Mouse (Mus musculus): ENCODE measurements around the gene Gm11037. TPM values are rescaled to one million over a fixed set of nuclear protein-coding genes. Genes with fewer than 3 reads are reported as not detected.
A peak's percentile ranks its signal among the peaks of the same experiment; 100 is the strongest.

Gm11037 gene
- polyA plus RNA-seq, 1 experiment from 2014 or later, result not detected

GRCm38 (mm10) chr2:131154036-131154435 is 20.7 kb downstream of the Gm11037 start:
- H3K9me3 ChIP-seq (replicated peaks), result no peaks in the 10 kb centered on the region
- H3K9ac ChIP-seq, result no peak overlapping the region
- H3K4me2 ChIP-seq, result no peak overlapping the region
- H3K27ac ChIP-seq (ENCODE audit: poor library complexity, severe bottlenecking), result no peak overlapping the region
- no peaks in the 10 kb centered on the region for H3K27me3 ChIP-seq (replicated peaks)
- H3K36me3 ChIP-seq, result peaks cover 47% of the 10 kb centered on the region
- peaks cover 31% of the 10 kb centered on the region for H3K4me1 ChIP-seq (replicated peaks)
- H3K4me3 ChIP-seq, result no peak overlapping the region
- no peak for ATAC-seq (ENCODE audit: insufficient number of reproducible peaks, low FRiP score)
- 91% methylated on average over 4 of the region's 4 CpGs for WGBS

- Histone ChIP-seq H3K9ac (no peak overlapping the region), H3K4me2 (no peak overlapping the region), H3K36me3 (peaks cover 23% of the 10 kb centered on the region), H3K27ac (ENCODE audit: poor library complexity, severe bottlenecking) (no peak overlapping the region), H3K9me3 (replicated peaks) (no peaks in the 10 kb centered on the region), H3K27me3 (replicated peaks) (no peaks in the 10 kb centered on the region), H3K4me1 (replicated peaks) (peaks cover 38% of the 10 kb centered on the region), H3K4me3 (no peak overlapping the region)
- WGBS, result 93% methylated on average over 7 of the region's 7 CpGs
- no peak for ATAC-seq (ENCODE audit: insufficient number of reproducible peaks, low FRiP score)
Observed at GRCm38 (mm10) chr2:131156987-131157386, 23.7 kb downstream of the Gm11037 start.

GRCm38 (mm10) chr2:131159491-131159910 is 26.2 kb downstream of the Gm11037 start:
- peak overlapping the region; percentile 79 for H3K4me3 ChIP-seq
- H3K9ac ChIP-seq, result peak overlapping the region; percentile 87
- H3K27me3 ChIP-seq (replicated peaks), result no peaks in the 10 kb centered on the region
- ATAC-seq (ENCODE audit: insufficient number of reproducible peaks, low FRiP score), result peak; percentile 83
- H3K36me3 ChIP-seq, result peaks cover 6% of the 10 kb centered on the region; the same call in 1 of the 2 replicates
- WGBS, result 0% methylated on average over 18 of the region's 18 CpGs
- H3K4me2 ChIP-seq, result peak overlapping the region; percentile 92
- H3K9me3 ChIP-seq (replicated peaks), result 0 out of 2 replicates have a peak, but pooled peaks cover under 1% of the 10 kb centered on the region
- H3K4me1 ChIP-seq (replicated peaks), result peaks cover 30% of the 10 kb centered on the region
- H3K27ac ChIP-seq (ENCODE audit: poor library complexity, severe bottlenecking), result peak overlapping the region; percentile 69

DNA sequence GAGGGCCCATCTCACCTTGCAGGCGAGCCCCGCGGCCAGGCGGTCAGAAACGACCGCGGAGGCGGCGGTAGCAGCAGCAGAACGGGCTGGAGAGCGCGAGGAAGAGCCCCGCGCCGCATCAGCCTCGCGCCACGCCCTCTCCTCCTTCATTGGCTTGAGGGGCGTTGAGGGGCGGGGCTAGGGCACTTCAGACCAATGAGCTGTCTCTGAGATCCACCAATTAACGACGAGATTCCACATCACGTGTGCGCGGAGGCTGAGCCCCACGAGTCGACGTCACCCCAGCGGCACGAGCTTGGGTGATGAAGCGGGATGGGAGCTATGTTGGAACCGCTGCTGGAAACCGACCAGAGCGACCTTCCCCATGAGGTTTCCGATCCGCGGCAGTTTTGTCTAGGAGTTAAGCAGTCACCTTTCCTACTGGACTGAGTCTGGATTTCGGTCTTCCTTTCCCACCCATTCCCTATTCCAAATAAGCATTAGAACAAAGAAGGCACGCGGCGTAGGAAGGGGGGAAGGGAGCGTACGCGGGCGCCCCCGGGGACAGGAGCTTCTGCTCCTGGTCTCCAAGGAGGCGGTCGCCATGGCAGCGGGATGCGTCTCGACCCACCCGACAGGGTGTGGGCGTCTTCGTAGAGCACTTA is 26.8 kb downstream of the Gm11037 start, which contains the start of gene 1700037H04Rik:
TSS of gene 1700037H04Rik (minus strand) at position 144 of the 644 bp plus-strand sequence.
- Histone ChIP-seq H3K4me1 (replicated peaks) (peaks cover 30% of the 10 kb centered on the region), H3K9me3 (replicated peaks) (peaks cover 6% of the 10 kb centered on the region; the same call in 1 of the 2 replicates), H3K27ac (ENCODE audit: poor library complexity, severe bottlenecking) (peak within 1 kb of the TSS; percentile 92), H3K9ac (peak within 1 kb of the TSS; percentile 87), H3K27me3 (replicated peaks) (no peaks in the 10 kb centered on the region), H3K4me3 (peak within 1 kb of the TSS; percentile 79), H3K36me3 (peaks cover 3% of the 10 kb centered on the region; the same call in 1 of the 2 replicates), H3K4me2 (peak within 1 kb of the TSS; percentile 92)
- peak; percentile 97 for ATAC-seq (ENCODE audit: insufficient number of reproducible peaks, low FRiP score)
- WGBS, result under 1% methylated on average over 54 of the region's 54 CpGs

DNA sequence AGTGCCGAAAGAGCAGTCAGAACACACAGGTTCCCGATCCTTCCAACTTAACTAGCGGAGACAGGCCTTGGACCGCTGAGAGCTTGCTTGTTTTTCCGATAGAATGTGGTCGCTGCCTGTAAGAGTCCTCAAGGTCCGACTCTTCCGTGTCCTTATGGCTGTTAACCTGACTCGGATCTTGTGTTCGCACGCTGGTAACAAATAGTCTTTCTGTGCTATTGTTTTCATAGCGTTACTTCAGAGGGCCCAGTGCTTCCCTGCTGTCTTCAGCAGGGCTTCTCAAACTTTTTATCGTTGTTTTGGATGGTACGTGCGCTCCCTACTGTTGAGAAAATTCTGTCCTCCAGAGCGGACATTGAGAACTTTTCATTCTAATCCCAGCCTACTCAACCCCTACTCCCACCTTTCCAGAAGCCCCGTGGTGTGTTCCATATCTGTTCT is 27.4 kb downstream of the Gm11037 start:
- Histone ChIP-seq H3K36me3 (peaks cover 2% of the 10 kb centered on the region; the same call in 1 of the 2 replicates), H3K27ac (ENCODE audit: poor library complexity, severe bottlenecking) (peak overlapping the region; percentile 92), H3K4me3 (peak overlapping the region; percentile 79), H3K9ac (peak overlapping the region; percentile 80), H3K9me3 (replicated peaks) (peaks cover 6% of the 10 kb centered on the region; the same call in 1 of the 2 replicates), H3K4me2 (peak overlapping the region; percentile 81), H3K4me1 (replicated peaks) (peaks cover 30% of the 10 kb centered on the region), H3K27me3 (replicated peaks) (no peaks in the 10 kb centered on the region)
- WGBS, result under 1% methylated on average over 17 of the region's 17 CpGs
- ATAC-seq (ENCODE audit: insufficient number of reproducible peaks, low FRiP score), result no peak

GRCm38 (mm10) chr2:131163924-131164323 is 30.6 kb downstream of the Gm11037 start:
- Histone ChIP-seq H3K4me3 (no peak overlapping the region), H3K4me2 (no peak overlapping the region), H3K9me3 (replicated peaks) (peaks cover 6% of the 10 kb centered on the region; the same call in 1 of the 2 replicates), H3K27ac (ENCODE audit: poor library complexity, severe bottlenecking) (no peak overlapping the region), H3K27me3 (replicated peaks) (0 out of 2 replicates have a peak, but pooled peaks cover under 1% of the 10 kb centered on the region), H3K4me1 (replicated peaks) (peaks cover 8% of the 10 kb centered on the region), H3K36me3 (no peaks in the 10 kb centered on the region), H3K9ac (no peak overlapping the region)
- no peak for ATAC-seq (ENCODE audit: insufficient number of reproducible peaks, low FRiP score)
- WGBS, result 66% methylated on average over 7 of the region's 7 CpGs

DNA sequence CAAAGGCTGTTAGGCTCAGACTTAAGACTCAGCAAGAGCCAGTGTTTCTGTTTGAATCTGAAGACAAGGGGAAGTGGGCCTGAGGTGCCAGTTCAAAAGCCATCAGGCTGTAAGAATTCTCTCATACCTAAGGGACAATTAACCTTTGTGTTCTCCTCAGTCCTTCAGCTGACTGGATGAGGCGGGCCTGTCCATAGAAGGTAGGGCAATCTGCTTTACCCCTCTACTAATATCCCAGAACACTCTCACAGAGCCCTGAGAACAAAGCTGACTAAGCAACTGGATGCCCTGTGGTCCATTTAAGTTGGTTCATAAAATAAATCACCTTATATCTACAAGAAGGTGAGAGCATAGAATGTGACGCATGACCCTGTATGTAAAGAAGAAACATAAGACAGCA is 32.9 kb downstream of the Gm11037 start:
- H3K27me3 ChIP-seq (replicated peaks), result peaks cover 20% of the 10 kb centered on the region
- no peak overlapping the region for H3K27ac ChIP-seq (ENCODE audit: poor library complexity, severe bottlenecking)
- peaks cover 5% of the 10 kb centered on the region; the same call in 1 of the 2 replicates for H3K4me1 ChIP-seq (replicated peaks)
- 85% methylated on average over 2 of the region's 2 CpGs for WGBS
- H3K4me3 ChIP-seq, result no peak overlapping the region
- no peak overlapping the region for H3K9ac ChIP-seq
- no peak overlapping the region for H3K4me2 ChIP-seq
- H3K9me3 ChIP-seq (replicated peaks), result peaks cover 6% of the 10 kb centered on the region; the same call in 1 of the 2 replicates
- no peaks in the 10 kb centered on the region for H3K36me3 ChIP-seq
- no peak for ATAC-seq (ENCODE audit: insufficient number of reproducible peaks, low FRiP score)

DNA sequence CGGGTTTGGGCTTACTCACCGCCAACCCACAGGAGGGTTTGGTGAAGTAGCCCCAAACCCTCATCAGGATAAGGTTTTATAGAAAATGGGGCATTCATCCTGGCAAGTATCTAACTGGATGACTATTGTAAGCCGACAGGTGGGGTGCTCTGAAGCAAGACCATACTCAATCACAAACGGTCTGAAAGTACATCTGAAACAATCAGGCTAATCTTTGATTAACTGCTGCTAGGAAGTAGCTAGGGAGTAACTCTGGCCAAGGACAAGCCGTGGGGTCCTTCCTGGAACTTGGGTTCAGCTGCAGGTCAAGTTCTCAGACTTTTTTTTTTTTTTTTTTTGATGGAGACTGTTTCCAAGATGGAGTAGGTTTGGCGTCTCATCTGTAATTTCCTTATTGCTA is 34.7 kb downstream of the Gm11037 start:
- no peak for ATAC-seq (ENCODE audit: insufficient number of reproducible peaks, low FRiP score)
- Histone ChIP-seq H3K36me3 (no peaks in the 10 kb centered on the region), H3K27ac (ENCODE audit: poor library complexity, severe bottlenecking) (no peak overlapping the region), H3K4me1 (replicated peaks) (peaks cover 14% of the 10 kb centered on the region), H3K4me2 (no peak overlapping the region), H3K9ac (no peak overlapping the region), H3K9me3 (replicated peaks) (peaks cover 6% of the 10 kb centered on the region; the same call in 1 of the 2 replicates), H3K4me3 (no peak overlapping the region), H3K27me3 (replicated peaks) (peaks cover 38% of the 10 kb centered on the region)
- WGBS, result 73% methylated on average over 6 of the region's 6 CpGs

DNA sequence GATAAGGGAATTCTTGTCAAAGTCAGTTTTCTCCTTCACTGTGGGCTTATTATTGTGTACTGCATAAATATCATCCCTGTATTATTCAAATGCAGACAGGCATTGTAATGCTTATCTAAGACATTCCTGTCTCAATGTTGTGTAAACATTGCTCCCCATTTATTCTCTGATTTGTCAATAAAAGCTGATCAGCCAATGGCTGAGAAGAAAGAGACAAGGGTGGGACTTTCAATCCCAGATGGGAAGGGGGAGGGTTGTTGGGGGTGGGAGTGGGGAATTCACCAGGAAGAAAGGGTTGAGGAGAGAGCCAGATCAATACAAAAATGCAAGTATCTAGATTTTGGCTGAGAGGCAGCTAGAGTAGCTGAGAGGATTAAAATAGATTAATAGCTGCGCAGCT is 35.6 kb downstream of the Gm11037 start:
- H3K27me3 ChIP-seq (replicated peaks), result peaks cover 47% of the 10 kb centered on the region
- no peaks in the 10 kb centered on the region for H3K36me3 ChIP-seq
- no peak overlapping the region for H3K4me2 ChIP-seq
- H3K9ac ChIP-seq, result no peak overlapping the region
- no peak overlapping the region for H3K27ac ChIP-seq (ENCODE audit: poor library complexity, severe bottlenecking)
- peaks cover 6% of the 10 kb centered on the region; the same call in 1 of the 2 replicates for H3K9me3 ChIP-seq (replicated peaks)
- no peak overlapping the region for H3K4me3 ChIP-seq
- 84% methylated on average over 1 of the region's 1 CpGs for WGBS
- no peak for ATAC-seq (ENCODE audit: insufficient number of reproducible peaks, low FRiP score)
- H3K4me1 ChIP-seq (replicated peaks), result peaks cover 14% of the 10 kb centered on the region

GRCm38 (mm10) chr2:131170936-131171335 is 37.6 kb downstream of the Gm11037 start:
- H3K36me3 ChIP-seq, result 0 out of 2 replicates have a peak, but pooled peaks cover 4% of the 10 kb centered on the region
- no peak for ATAC-seq (ENCODE audit: insufficient number of reproducible peaks, low FRiP score)
- H3K4me2 ChIP-seq, result peak overlapping the region; percentile 68
- H3K27me3 ChIP-seq (replicated peaks), result peaks cover 48% of the 10 kb centered on the region
- H3K9ac ChIP-seq, result no peak overlapping the region
- H3K27ac ChIP-seq (ENCODE audit: poor library complexity, severe bottlenecking), result no peak overlapping the region
- H3K4me3 ChIP-seq, result peak overlapping the region; percentile 42
- H3K4me1 ChIP-seq (replicated peaks), result peaks cover 23% of the 10 kb centered on the region
- WGBS, result 13% methylated on average over 9 of the region's 9 CpGs
- H3K9me3 ChIP-seq (replicated peaks), result no peaks in the 10 kb centered on the region

DNA sequence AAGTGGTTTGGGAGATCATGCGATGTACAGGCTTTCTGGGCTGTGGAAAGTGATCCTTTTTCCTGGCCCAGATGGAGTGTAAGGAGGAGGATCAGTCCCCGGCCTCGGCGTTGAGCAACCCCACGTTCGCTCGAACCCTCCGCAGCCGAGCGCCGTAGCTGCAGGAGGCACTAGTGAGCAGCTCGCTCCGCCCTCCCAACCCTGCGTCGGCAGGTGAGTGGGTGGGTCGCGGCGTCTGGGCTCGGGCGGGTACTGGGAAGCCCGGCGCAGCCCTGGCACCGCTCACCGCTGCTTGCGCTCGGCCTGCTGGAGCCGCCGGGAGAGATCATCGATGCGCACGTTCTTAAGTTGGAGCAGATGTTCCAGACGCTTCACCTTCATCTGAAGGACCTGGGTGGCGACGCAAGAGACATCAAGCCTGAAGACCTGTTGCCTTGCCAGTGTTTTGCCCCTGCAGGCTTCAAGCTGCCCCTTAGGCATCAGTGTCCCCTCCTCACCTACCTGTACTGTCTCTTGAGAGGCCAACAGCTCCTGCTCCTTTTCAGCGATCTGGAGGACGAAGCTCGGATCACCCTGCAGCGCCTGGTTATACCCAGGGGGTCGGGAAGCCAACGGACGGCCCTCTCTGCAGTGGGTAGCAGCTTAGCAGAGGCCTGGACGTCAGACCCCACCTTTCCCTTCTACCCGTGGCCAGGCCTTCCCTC is 38.3 kb downstream of the Gm11037 start:
- no peak for ATAC-seq (ENCODE audit: insufficient number of reproducible peaks, low FRiP score)
- Histone ChIP-seq H3K36me3 (0 out of 2 replicates have a peak, but pooled peaks cover 8% of the 10 kb centered on the region), H3K4me3 (peak overlapping the region; percentile 42), H3K9me3 (replicated peaks) (no peaks in the 10 kb centered on the region), H3K27ac (ENCODE audit: poor library complexity, severe bottlenecking) (no peak overlapping the region), H3K4me2 (peak overlapping the region; percentile 68), H3K27me3 (replicated peaks) (peaks cover 48% of the 10 kb centered on the region), H3K9ac (peak overlapping the region; percentile 61), H3K4me1 (replicated peaks) (peaks cover 26% of the 10 kb centered on the region)
- WGBS, result 4% methylated on average over 43 of the region's 43 CpGs
